Mouse (Mus musculus) MEL (cell line): ENCODE data around the gene Urgcp. TPM values are rescaled to one million over a fixed set of nuclear protein-coding genes. Genes with fewer than 3 reads are reported as not detected.

Experiments used
- DNase-seq: peaks from one replicate; pipeline ENCODE4 v3.0.0; 2011; ENCODE audit warnings: low read depth, low spot score
- H3K27ac ChIP-seq: 2 replicates; pipeline ENCODE4 v1.5.1; 2012; ENCODE audit warnings: low read depth, mild to moderate bottlenecking, control low read depth, low read length, moderate library complexity; ENCODE audit not compliant: control insufficient read depth
- H3K27me3 ChIP-seq, 2 experiments: fragments of 150-350 bp in 1 of 2; sonication (generic) in 1 of 2; 2 replicates each; pipeline ENCODE4 v1.6.1; 2012; ENCODE audit warnings: low read length in 2 of 2, mild to moderate bottlenecking in 2 of 2, improper control_type of control experiment in 1 of 2, moderate library complexity in 1 of 2; ENCODE audit not compliant: insufficient read depth in 2 of 2, control insufficient read depth in 1 of 2
- H3K36me3 ChIP-seq, 2 experiments: 2 replicates each; pipeline ENCODE4 v1.6.1; 2012 to 2014; ENCODE audit warnings: low read length in 2 of 2, improper control_type of control experiment in 1 of 2, inconsistent platforms in 1 of 2, mild to moderate bottlenecking in 1 of 2; ENCODE audit not compliant: insufficient read depth in 2 of 2, control insufficient read depth in 1 of 2
- H3K4me1 ChIP-seq, 2 experiments: fragments of 150-350 bp in 1 of 2; sonication (generic) in 1 of 2; 2 replicates each; pipeline ENCODE4 v1.6.1; 2012; ENCODE audit warnings: low read length in 2 of 2, improper control_type of control experiment in 1 of 2, mild to moderate bottlenecking in 1 of 2; ENCODE audit not compliant: insufficient read depth in 2 of 2, control insufficient read depth in 1 of 2
- H3K4me3 ChIP-seq, 2 experiments: fragments of 150-350 bp in 1 of 2; sonication (generic) in 1 of 2; 2 replicates each; pipeline ENCODE4 v1.5.1; 2012; ENCODE audit warnings: low read depth in 2 of 2, low read length in 2 of 2, mild to moderate bottlenecking in 2 of 2, moderate library complexity in 2 of 2, control low read depth in 1 of 2, improper control_type of control experiment in 1 of 2; ENCODE audit not compliant: control insufficient read depth in 1 of 2, insufficient read depth in 1 of 2
- H3K79me2 ChIP-seq: 2 replicates; pipeline ENCODE4 v1.6.1; 2012; ENCODE audit warnings: mild to moderate bottlenecking, low read length, moderate library complexity; ENCODE audit not compliant: control insufficient read depth, poor library complexity, insufficient read depth
- H3K9ac ChIP-seq: 2 replicates; pipeline ENCODE4 v1.6.1; 2012; ENCODE audit warnings: low read depth, mild to moderate bottlenecking, control low read depth, low read length, moderate library complexity; ENCODE audit not compliant: control insufficient read depth, poor library complexity, severe bottlenecking
- H3K9me3 ChIP-seq: fragments of 150-350 bp; sonication (generic); replicated peaks from 2 replicates; pipeline ENCODE4 v1.6.1; 2012; ENCODE audit warnings: mild to moderate bottlenecking, low read length, improper control_type of control experiment, moderate library complexity; ENCODE audit not compliant: insufficient read depth
- BHLHE40 ChIP-seq: IDR thresholded peaks from 2 replicates; pipeline ENCODE4 v1.6.1; 2012; ENCODE audit warnings: low read depth, mild to moderate bottlenecking, inconsistent platforms, low read length, improper control_type of control experiment, borderline replicate concordance
- CHD1 ChIP-seq: IDR thresholded peaks from 2 replicates; pipeline ENCODE4 v1.6.1; 2012; ENCODE audit warnings: low read depth, mild to moderate bottlenecking, inconsistent platforms, low read length, improper control_type of control experiment
- E2F4 ChIP-seq: IDR thresholded peaks from 2 replicates; pipeline ENCODE4 v1.6.1; 2011; ENCODE audit warnings: low read depth, low read length, improper control_type of control experiment, borderline replicate concordance
- EP300 ChIP-seq, 2 experiments: IDR thresholded peaks; 2 replicates each; pipeline ENCODE4 v1.6.1; 2011; ENCODE audit warnings: improper control_type of control experiment in 2 of 2, low read length in 2 of 2, low read depth in 1 of 2, mild to moderate bottlenecking in 1 of 2
- ETS1 ChIP-seq: IDR thresholded peaks from 2 replicates; pipeline ENCODE4 v1.6.1; 2012; ENCODE audit warnings: low read depth, mild to moderate bottlenecking, inconsistent platforms, low read length, improper control_type of control experiment, moderate library complexity
- GABPA ChIP-seq: IDR thresholded peaks from 2 replicates; pipeline ENCODE4 v1.6.1; 2012; ENCODE audit warnings: low read depth, mild to moderate bottlenecking, inconsistent platforms, low read length, improper control_type of control experiment, moderate library complexity
- HCFC1 ChIP-seq: IDR thresholded peaks from 2 replicates; pipeline ENCODE4 v1.6.1; 2012; ENCODE audit warnings: low read depth, mild to moderate bottlenecking, inconsistent platforms, low read length, improper control_type of control experiment, moderate library complexity
- JUND ChIP-seq: IDR thresholded peaks from 2 replicates; pipeline ENCODE4 v1.6.1; 2011; ENCODE audit warnings: low read depth, mild to moderate bottlenecking, improper control_type of control experiment, low read length
- KAT2A ChIP-seq: conservative IDR thresholded peaks from 2 replicates; pipeline ENCODE4 v1.6.1; 2012; ENCODE audit warnings: low read depth, low read length, improper control_type of control experiment, inconsistent platforms
- MAX ChIP-seq: IDR thresholded peaks from 2 replicates; pipeline ENCODE4 v1.6.1; 2011; ENCODE audit warnings: low read length, improper control_type of control experiment
- NELFE ChIP-seq: IDR thresholded peaks from 2 replicates; pipeline ENCODE4 v1.6.1; 2011; ENCODE audit warnings: low read depth, low read length, improper control_type of control experiment
- POLR2AphosphoS2 ChIP-seq: IDR thresholded peaks from 2 replicates; pipeline ENCODE4 v1.6.1; 2011; ENCODE audit warnings: low read length, improper control_type of control experiment
- POLR2AphosphoS5 ChIP-seq: IDR thresholded peaks from 2 replicates; pipeline ENCODE4 v1.6.1; 2012; ENCODE audit warnings: low read depth, borderline replicate concordance, mild to moderate bottlenecking, inconsistent platforms, low read length, moderate library complexity, mixed read lengths
- RAD21 ChIP-seq: IDR thresholded peaks from 2 replicates; pipeline ENCODE4 v1.6.1; 2011; ENCODE audit warnings: mild to moderate bottlenecking, low read depth, low read length, improper control_type of control experiment
- RCOR1 ChIP-seq: IDR thresholded peaks from 2 replicates; pipeline ENCODE4 v1.6.1; 2012; ENCODE audit warnings: low read depth, mild to moderate bottlenecking, inconsistent platforms, low read length, improper control_type of control experiment
- SIN3A ChIP-seq: IDR thresholded peaks from 2 replicates; pipeline ENCODE4 v1.6.1; 2012; ENCODE audit warnings: low read length, improper control_type of control experiment, inconsistent platforms
- SMC3 ChIP-seq: IDR thresholded peaks from 2 replicates; pipeline ENCODE4 v1.6.1; 2011; ENCODE audit warnings: low read depth, low read length, improper control_type of control experiment
- TAL1 ChIP-seq: IDR thresholded peaks from 2 replicates; pipeline ENCODE4 v1.6.1; 2012; ENCODE audit warnings: mild to moderate bottlenecking, inconsistent platforms, low read length, moderate library complexity, mixed read lengths
- TBP ChIP-seq: IDR thresholded peaks from 2 replicates; pipeline ENCODE4 v1.8.0; 2011; ENCODE audit warnings: low read depth, low read length, improper control_type of control experiment
- TCF12 ChIP-seq: IDR thresholded peaks from 2 replicates; pipeline ENCODE4 v1.6.1; 2014; ENCODE audit warnings: low read depth, mild to moderate bottlenecking, inconsistent platforms, low read length, improper control_type of control experiment, moderate library complexity
- UBTF ChIP-seq: IDR thresholded peaks from 2 replicates; pipeline ENCODE4 v1.6.1; 2012; ENCODE audit warnings: low read depth, mild to moderate bottlenecking, inconsistent platforms, low read length, improper control_type of control experiment, moderate library complexity, borderline replicate concordance; ENCODE audit not compliant: insufficient read depth
- USF1 ChIP-seq: IDR thresholded peaks from 2 replicates; pipeline ENCODE4 v1.6.1; 2014; ENCODE audit warnings: low read depth, mild to moderate bottlenecking, inconsistent platforms, low read length, improper control_type of control experiment, moderate library complexity
- USF2 ChIP-seq, 2 experiments: IDR thresholded peaks; 2 replicates each; pipeline ENCODE4 v1.6.1; 2011 to 2012; ENCODE audit warnings: improper control_type of control experiment in 2 of 2, low read length in 2 of 2, borderline replicate concordance in 1 of 2, inconsistent platforms in 1 of 2, low read depth in 1 of 2, mild to moderate bottlenecking in 1 of 2; ENCODE audit not compliant: insufficient read depth in 1 of 2
- ZC3H11A ChIP-seq: IDR thresholded peaks from 2 replicates; pipeline ENCODE4 v1.6.1; 2012; ENCODE audit warnings: low read depth, mild to moderate bottlenecking, inconsistent platforms, low read length, improper control_type of control experiment
- ZKSCAN1 ChIP-seq: IDR thresholded peaks from 2 replicates; pipeline ENCODE4 v1.6.1; 2012; ENCODE audit warnings: low read depth, mild to moderate bottlenecking, inconsistent platforms, low read length, improper control_type of control experiment, moderate library complexity
- polyA plus RNA-seq, 2 experiments: library from polyadenylated mRNA; stranded (reverse) in 1 of 2; unstranded in 1 of 2; fragments of >175 nt in 1 of 2; fragments of >200 nt in 1 of 2; gene quantifications; 2 replicates each; pipeline versions ENCODE4 v1.2.1 to v1.2.4; 2012; ENCODE audit warnings: low replicate concordance in 2 of 2, low read depth in 1 of 2; ENCODE audit not compliant: insufficient read length in 2 of 2, insufficient read depth in 1 of 2, missing spikeins in 1 of 2
- total RNA-seq: library from RNA; depleted of rRNA; stranded (reverse); fragments of 300-350 nt; gene quantifications from 2 replicates; pipeline ENCODE4 v1.2.3, GENCODE M21; 2012

Urgcp gene
- total and polyA plus RNA-seq, 3 experiments, result 19.5 to 34.9 (median 29.2) TPM

DNA sequence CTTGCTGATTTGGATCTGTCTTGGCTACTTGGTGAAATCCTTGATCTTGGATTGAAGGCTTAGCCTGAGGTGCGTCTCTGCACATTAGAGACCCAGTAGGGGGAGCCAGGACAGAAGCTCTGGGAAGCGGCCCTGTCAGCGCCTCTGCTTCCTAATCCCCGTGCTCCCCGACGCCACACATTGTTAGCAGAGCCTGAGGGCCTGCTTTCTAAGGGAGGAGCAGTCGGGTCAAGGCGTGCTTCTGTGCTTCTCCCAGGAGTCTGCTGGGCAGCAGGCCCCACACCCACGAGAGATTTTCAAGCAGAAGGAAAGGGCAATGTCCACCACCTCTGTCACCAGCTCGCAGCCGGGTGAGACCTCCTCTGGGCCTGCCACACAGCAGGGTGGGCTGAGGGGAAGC, 35.2 kb upstream of the Urgcp start:
- Histone ChIP-seq H3K27me3 (no peaks in the 10 kb centered on the region), H3K27ac (no peak overlapping the region), H3K4me1 (peaks cover 0 to 5% of the 10 kb centered on the region in 2 experiments; a peak in 1 of 4 replicates), H3K9me3 (no peaks in the 10 kb centered on the region)
- DNase-seq, result no peak
- TF ChIP-seq USF1, result no peak
- TF ChIP-seq MAX, result no peak
- TF ChIP-seq TBP, result no peak
- TF ChIP-seq UBTF, result no peak
- no peak for TF ChIP-seq POLR2AphosphoS2
- TF ChIP-seq SIN3A, result no peak
- TF ChIP-seq SMC3, result no peak
- no peak for TF ChIP-seq RAD21
- TF ChIP-seq TCF12, result no peak
- TF ChIP-seq KAT2A, result no peak
- TF ChIP-seq POLR2AphosphoS5, result no peak
- TF ChIP-seq ZC3H11A, result no peak
- no peak for TF ChIP-seq ZKSCAN1
- no peak for TF ChIP-seq RCOR1
- TF ChIP-seq BHLHE40, result no peak
- no peak for TF ChIP-seq NELFE
- TF ChIP-seq EP300 (IDR thresholded peaks at IDR 0.05; ENCODE audit: low read depth in 1 of 2, low read length in 2 of 2), result no peak
- no peak for TF ChIP-seq E2F4
- TF ChIP-seq, all 39 proteins: peak for 0
- H3K4me3 ChIP-seq, result no peak overlapping the region
- H3K9ac ChIP-seq, result no peak overlapping the region
- peaks cover 0 to 6% of the 10 kb centered on the region in 2 experiments; a peak in 2 of 4 replicates for H3K36me3 ChIP-seq
- H3K79me2 ChIP-seq, result no peaks in the 10 kb centered on the region

DNA sequence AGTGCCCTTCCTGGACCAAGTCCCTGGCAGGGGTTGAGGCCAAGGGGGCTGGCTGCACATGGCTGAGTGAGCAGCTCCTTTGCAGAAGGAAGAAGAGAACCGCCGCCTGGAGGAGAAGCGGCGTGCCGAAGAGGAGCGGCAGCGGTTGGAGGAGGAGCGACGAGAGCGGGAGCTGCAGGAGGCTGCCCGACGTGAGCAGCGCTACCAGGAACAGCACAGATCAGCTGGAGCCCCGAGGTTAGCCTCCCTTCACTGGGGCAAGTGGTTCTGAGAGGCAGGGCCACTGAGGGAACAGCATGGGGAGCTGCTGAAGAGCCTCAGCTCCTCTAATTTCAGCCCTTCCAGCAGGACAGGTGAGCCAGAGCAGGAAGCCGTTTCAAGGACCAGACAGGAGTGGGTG, 34.8 kb upstream of the Urgcp start:
- H3K9ac ChIP-seq, result no peak overlapping the region
- peaks cover 0 to 6% of the 10 kb centered on the region in 2 experiments; a peak in 2 of 4 replicates for H3K36me3 ChIP-seq
- no peak for DNase-seq
- no peaks in the 10 kb centered on the region for H3K9me3 ChIP-seq
- H3K4me3 ChIP-seq, result no peak overlapping the region
- no peak overlapping the region for H3K27ac ChIP-seq
- no peaks in the 10 kb centered on the region for H3K27me3 ChIP-seq
- H3K4me1 ChIP-seq, result 0 out of 4 replicates have a peak, but pooled peaks cover 0 to under 1% of the 10 kb centered on the region in 2 experiments
- H3K79me2 ChIP-seq, result no peaks in the 10 kb centered on the region
- TF ChIP-seq ETS1 (no peak), GABPA (no peak), TCF12 (no peak), CHD1 (no peak), HCFC1 (no peak), USF2 (IDR thresholded peaks at IDR 0.05; ENCODE audit: borderline replicate concordance in 1 of 2, insufficient read depth in 1 of 2, low read depth in 1 of 2, low read length in 2 of 2) (no peak), JUND (no peak), TAL1 (no peak)
- TF ChIP-seq, all 39 proteins: peak for 0
